Mouse (Mus musculus): ENCODE measurements around the gene Tra2a.

The Tra2a gene

GRCm38 (mm10) chr6:49195188-49195587 is 68.6 kb downstream of the Tra2a start:
- no peak for TF ChIP-seq GATA4 (IDR thresholded peaks at IDR 0.05; ENCODE audit: insufficient replicate concordance, low read length)

GRCm38 (mm10) chr6:49194536-49194935 is 69.3 kb downstream of the Tra2a start:
- TF ChIP-seq GATA4 (IDR thresholded peaks at IDR 0.05; ENCODE audit: insufficient replicate concordance, low read length): no peak

Data from liver, adult (tissue).